Mouse (Mus musculus) frontal cortex, adult (tissue): ENCODE results near the gene Ube2j1.

Experiments
- ATAC-seq: cut with Nextera tagmentation; 2 replicates; pipeline ENCODE4 v1.9.2; 2017; ENCODE audit warnings: mild to moderate bottlenecking, moderate library complexity, mixed read lengths; ENCODE audit not compliant: low TSS enrichment

Gene Ube2j1

GRCm38 (mm10) chr4:33012484-33012883 lies 18.7 kb upstream of the Ube2j1 start:
- ATAC-seq, result no peak

GRCm38 (mm10) chr4:33018361-33018999 lies 12.7 kb upstream of the Ube2j1 start:
- ATAC-seq, result peak; percentile 99

- ATAC-seq, result no peak
Observed at GRCm38 (mm10) chr4:33024420-33024819, 6.8 kb upstream of the Ube2j1 start.

- ATAC-seq, result no peak
Observed at GRCm38 (mm10) chr4:33029104-33029503, 2.1 kb upstream of the Ube2j1 start.

GRCm38 (mm10) chr4:33030264-33031194 lies 687 bp upstream of the Ube2j1 start:
- peak; percentile 71 for ATAC-seq

- ATAC-seq, result no peak
Observed at GRCm38 (mm10) chr4:33032045-33032444, 829 bp downstream of the Ube2j1 start.

- no peak for ATAC-seq
Observed at GRCm38 (mm10) chr4:33033515-33033914, 2.3 kb downstream of the Ube2j1 start.

GRCm38 (mm10) chr4:33039826-33040225 lies 8.6 kb downstream of the Ube2j1 start:
- no peak for ATAC-seq

- ATAC-seq, result no peak
Observed at GRCm38 (mm10) chr4:33049601-33050000, 18.4 kb downstream of the Ube2j1 start.

- peak; percentile 55 for ATAC-seq
Observed at GRCm38 (mm10) chr4:33052055-33052454, 20.8 kb downstream of the Ube2j1 start.

GRCm38 (mm10) chr4:33052650-33053049 lies 21.4 kb downstream of the Ube2j1 start:
- 0 out of 2 replicates have a peak, but pooled peaks have one; percentile 21 for ATAC-seq

- ATAC-seq, result no peak
Observed at GRCm38 (mm10) chr4:33054426-33054825, 23.2 kb downstream of the Ube2j1 start.

- ATAC-seq, result no peak
Observed at GRCm38 (mm10) chr4:33056317-33056716, 25.1 kb downstream of the Ube2j1 start.

- peak; percentile 87 for ATAC-seq
Observed at GRCm38 (mm10) chr4:33057890-33058687, 26.9 kb downstream of the Ube2j1 start.

- no peak for ATAC-seq
Observed at GRCm38 (mm10) chr4:33061158-33061557, 29.9 kb downstream of the Ube2j1 start.

GRCm38 (mm10) chr4:33062981-33063380 lies 31.8 kb downstream of the Ube2j1 start, which contains the start of gene Gabrr2:
Gabrr2 (plus strand) TSS chr4:33062999.
- ATAC-seq, result no peak

- ATAC-seq, result no peak
Observed at GRCm38 (mm10) chr4:33064986-33065385, 33.8 kb downstream of the Ube2j1 start.

GRCm38 (mm10) chr4:33066223-33066960 lies 35.2 kb downstream of the Ube2j1 start:
- no peak for ATAC-seq

- ATAC-seq, result no peak
Observed at GRCm38 (mm10) chr4:33067331-33067730, 36.1 kb downstream of the Ube2j1 start.

GRCm38 (mm10) chr4:33067826-33068225 lies 36.6 kb downstream of the Ube2j1 start:
- ATAC-seq, result no peak

GRCm38 (mm10) chr4:33068894-33069293 lies 37.7 kb downstream of the Ube2j1 start:
- peak; percentile 82 for ATAC-seq
